Mouse (Mus musculus): ENCODE data around the gene Il22ra2. TPM values are rescaled to one million over a fixed set of nuclear protein-coding genes. Genes with fewer than 3 reads are reported as not detected.

Gene Il22ra2
- polyA plus RNA-seq (2016; fragmentation: Nextera tagmentation; extraction: Ambion mirVana) = not detected in 2 replicates

DNA sequence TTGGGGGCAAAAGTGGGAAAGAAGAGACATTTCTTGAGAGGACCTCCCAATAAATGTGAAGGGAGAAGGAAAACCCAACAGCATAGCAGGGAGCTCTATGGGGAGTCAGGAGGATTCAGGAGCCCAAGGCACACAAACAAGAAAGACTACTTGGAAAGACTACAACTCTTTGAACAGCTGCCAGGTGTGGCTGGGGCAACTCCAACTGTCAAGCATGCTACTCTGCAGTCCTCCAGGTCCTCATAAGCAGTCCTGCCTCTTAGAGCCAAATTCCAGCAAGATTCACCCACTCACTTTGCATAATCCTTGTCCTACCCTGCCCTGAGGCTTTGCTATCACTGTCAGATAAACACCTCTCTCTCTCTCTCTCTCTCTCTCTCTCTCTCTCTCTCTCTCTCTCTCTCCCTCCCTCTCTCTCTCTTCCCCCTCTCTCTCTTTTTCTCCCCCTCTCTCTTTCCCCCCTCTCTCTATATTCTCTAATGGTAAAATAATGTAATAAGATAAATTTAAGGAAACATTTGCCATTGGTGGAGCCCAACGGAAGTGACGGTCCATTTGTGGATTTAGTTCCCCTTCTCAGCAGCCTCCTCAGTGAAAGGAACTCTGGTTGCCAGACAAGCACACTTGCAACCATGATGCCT lies at the start of gene Il22ra2:
Il22ra2 (plus strand) TSS at position 591 of the 641 bp plus-strand sequence.
- no peak within 1 kb of the TSS for H3K9ac ChIP-seq
- no peaks in the 10 kb centered on the region for H3K36me3 ChIP-seq
- H3K27me3 ChIP-seq (replicated peaks) = no peaks in the 10 kb centered on the region
- no peak within 1 kb of the TSS for H3K4me3 ChIP-seq
- WGBS = 91% methylated on average over 2 of the region's 2 CpGs
- H3K4me1 ChIP-seq = no peaks in the 10 kb centered on the region
- H3K27ac ChIP-seq = no peak within 1 kb of the TSS
- no peaks in the 10 kb centered on the region for H3K9me3 ChIP-seq
- H3K4me2 ChIP-seq (replicated peaks) = no peak within 1 kb of the TSS
- ATAC-seq (ENCODE audit: low FRiP score, low read depth) = no peak

DNA sequence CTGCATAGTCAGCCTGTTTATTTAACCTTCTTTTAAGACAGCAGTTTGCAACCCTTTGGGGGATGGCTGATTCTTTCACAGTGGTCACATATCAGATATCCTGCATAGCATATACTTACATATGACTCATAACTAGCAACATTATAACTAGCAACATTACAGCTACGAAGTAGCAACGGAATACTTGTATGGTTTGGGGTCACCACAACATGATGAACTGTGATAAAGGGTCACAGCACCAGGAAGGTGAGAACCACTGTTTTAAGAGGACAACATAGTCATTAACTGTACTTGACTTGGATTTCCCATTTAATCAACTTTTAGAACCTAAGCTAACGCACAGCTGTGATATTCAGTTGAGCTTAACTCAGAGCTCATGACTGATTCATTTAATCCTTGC lies 44.2 kb upstream of the Il22ra2 start:
- Histone ChIP-seq H3K4me3 (no peak overlapping the region), H3K9me3 (no peaks in the 10 kb centered on the region), H3K9ac (no peak overlapping the region), H3K36me3 (no peaks in the 10 kb centered on the region), H3K27ac (no peak overlapping the region), H3K4me2 (replicated peaks) (no peak overlapping the region), H3K27me3 (replicated peaks) (no peaks in the 10 kb centered on the region), H3K4me1 (no peaks in the 10 kb centered on the region)
- 95% methylated on average over 3 of the region's 3 CpGs for WGBS
- ATAC-seq (ENCODE audit: low FRiP score, low read depth) = no peak

DNA sequence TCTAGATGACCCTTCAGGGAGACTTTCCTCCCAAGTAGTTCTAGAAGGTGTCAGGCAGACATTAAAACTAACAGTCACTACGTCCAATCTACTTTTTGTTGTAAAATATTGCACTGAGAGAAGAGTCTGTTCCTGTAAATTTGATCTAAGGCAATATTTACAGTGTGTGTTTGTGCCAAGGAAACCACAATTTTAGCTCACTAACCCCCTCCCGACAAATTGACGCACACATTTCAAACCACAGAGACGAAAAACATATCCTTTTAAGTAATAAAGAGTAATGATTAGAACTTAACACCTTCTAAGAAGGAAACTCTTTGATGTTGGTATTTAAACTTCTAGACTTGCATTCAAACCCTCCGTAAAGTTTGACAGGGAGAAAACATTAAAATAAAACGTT lies 43.8 kb upstream of the Il22ra2 start:
- Histone ChIP-seq H3K4me2 (replicated peaks) (no peak overlapping the region), H3K36me3 (no peaks in the 10 kb centered on the region), H3K27ac (no peak overlapping the region), H3K4me1 (no peaks in the 10 kb centered on the region), H3K9me3 (no peaks in the 10 kb centered on the region), H3K27me3 (replicated peaks) (no peaks in the 10 kb centered on the region), H3K9ac (no peak overlapping the region), H3K4me3 (no peak overlapping the region)
- WGBS = 86% methylated on average over 6 of the region's 6 CpGs
- ATAC-seq (ENCODE audit: low FRiP score, low read depth) = no peak

DNA sequence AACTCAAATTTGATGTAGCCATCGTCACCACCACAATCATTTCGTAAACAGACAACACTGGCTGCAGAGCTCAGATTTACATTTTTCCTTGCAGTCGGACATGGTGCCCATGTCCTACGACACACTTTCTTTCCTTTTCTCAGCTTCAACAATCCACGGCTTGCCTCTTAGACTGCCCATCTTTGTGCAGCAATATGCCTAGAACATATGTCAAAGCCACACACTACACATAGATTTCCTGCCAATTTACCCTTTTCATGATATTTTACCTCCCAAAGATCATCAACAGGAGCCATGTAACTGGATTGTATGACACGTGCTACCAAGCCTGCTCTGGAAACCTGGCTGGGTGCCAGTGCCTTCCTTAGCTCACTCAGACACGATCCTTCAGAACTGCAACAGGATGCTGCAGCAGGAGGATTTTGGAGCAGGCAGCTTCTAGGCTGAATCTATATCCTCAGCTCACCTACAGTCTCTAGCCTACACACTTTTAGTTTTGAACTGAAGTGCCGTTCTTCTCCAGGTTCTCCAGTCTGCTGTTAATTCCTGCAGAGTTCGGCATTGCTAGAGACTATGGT lies 43.3 kb upstream of the Il22ra2 start:
- Histone ChIP-seq H3K4me3 (no peak overlapping the region), H3K9me3 (no peaks in the 10 kb centered on the region), H3K27me3 (replicated peaks) (no peaks in the 10 kb centered on the region), H3K36me3 (no peaks in the 10 kb centered on the region), H3K4me1 (no peaks in the 10 kb centered on the region), H3K9ac (no peak overlapping the region), H3K4me2 (replicated peaks) (no peak overlapping the region), H3K27ac (no peak overlapping the region)
- no peak for ATAC-seq (ENCODE audit: low FRiP score, low read depth)
- 78% methylated on average over 9 of the region's 9 CpGs for WGBS

DNA sequence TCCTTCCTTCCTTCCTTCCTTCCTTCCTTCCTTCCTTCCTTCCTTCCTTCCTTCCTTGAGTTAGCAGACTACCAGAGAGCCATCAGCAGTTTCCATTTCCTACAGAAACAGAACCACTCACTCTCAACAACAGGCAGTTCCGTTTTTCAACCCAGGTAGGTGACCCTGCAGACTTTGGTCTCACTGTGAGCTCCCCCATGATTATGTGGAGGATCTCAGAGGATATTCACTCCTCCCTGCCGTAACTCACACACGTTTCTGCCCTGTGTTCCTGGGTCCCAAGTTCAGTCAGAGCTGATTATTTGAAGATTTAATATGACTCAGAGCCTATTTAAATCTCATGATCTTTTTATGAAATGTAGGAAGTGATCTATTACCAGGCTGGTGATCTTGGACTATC lies 41.1 kb upstream of the Il22ra2 start:
- H3K27ac ChIP-seq = no peak overlapping the region
- no peak overlapping the region for H3K9ac ChIP-seq
- H3K27me3 ChIP-seq (replicated peaks) = no peaks in the 10 kb centered on the region
- H3K4me1 ChIP-seq = no peaks in the 10 kb centered on the region
- 64% methylated on average over 3 of the region's 3 CpGs for WGBS
- no peaks in the 10 kb centered on the region for H3K9me3 ChIP-seq
- H3K36me3 ChIP-seq = no peaks in the 10 kb centered on the region
- ATAC-seq (ENCODE audit: low FRiP score, low read depth) = no peak
- no peak overlapping the region for H3K4me2 ChIP-seq (replicated peaks)
- H3K4me3 ChIP-seq = no peak overlapping the region

DNA sequence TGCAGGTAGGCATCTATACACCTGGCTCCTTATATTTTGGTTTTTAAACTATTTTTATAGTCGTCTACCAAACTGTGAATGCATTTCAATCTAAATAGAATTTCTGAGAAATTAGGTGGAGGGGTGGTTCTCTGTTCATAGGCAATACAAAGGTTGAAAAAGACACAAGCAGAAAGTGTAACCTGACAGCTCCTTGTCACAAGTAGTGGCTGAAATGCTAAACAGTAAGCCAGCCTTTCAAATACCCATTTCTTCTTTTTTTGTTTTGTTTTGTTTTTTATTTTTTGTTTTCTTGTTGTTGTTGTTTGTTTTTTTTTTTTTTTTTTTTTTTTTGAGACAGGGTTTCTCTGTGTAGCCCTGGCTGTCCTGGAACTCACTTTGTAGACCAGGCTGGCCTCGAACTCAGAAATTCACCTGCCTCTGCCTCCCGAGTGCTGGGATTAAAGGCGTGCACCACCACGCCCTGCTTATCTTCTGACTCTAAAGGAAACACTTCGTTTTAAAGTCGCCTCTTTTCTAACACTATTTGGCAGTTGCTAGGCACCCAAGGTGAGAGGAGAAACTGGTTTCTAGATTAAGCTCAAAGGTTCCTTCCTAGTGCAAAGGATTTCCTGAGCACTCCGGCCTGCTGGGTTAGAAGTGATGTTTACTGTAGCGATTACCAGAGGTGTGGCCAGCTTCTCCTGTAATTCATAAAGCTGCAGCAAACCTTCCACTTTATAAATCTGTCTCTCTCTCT lies 39.8 kb upstream of the Il22ra2 start:
- no peak overlapping the region for H3K27ac ChIP-seq
- no peak overlapping the region for H3K4me3 ChIP-seq
- no peak overlapping the region for H3K9ac ChIP-seq
- no peaks in the 10 kb centered on the region for H3K9me3 ChIP-seq
- no peaks in the 10 kb centered on the region for H3K36me3 ChIP-seq
- no peak for ATAC-seq (ENCODE audit: low FRiP score, low read depth)
- no peak overlapping the region for H3K4me2 ChIP-seq (replicated peaks)
- H3K4me1 ChIP-seq = no peaks in the 10 kb centered on the region
- WGBS = 83% methylated on average over 9 of the region's 9 CpGs
- no peaks in the 10 kb centered on the region for H3K27me3 ChIP-seq (replicated peaks)

DNA sequence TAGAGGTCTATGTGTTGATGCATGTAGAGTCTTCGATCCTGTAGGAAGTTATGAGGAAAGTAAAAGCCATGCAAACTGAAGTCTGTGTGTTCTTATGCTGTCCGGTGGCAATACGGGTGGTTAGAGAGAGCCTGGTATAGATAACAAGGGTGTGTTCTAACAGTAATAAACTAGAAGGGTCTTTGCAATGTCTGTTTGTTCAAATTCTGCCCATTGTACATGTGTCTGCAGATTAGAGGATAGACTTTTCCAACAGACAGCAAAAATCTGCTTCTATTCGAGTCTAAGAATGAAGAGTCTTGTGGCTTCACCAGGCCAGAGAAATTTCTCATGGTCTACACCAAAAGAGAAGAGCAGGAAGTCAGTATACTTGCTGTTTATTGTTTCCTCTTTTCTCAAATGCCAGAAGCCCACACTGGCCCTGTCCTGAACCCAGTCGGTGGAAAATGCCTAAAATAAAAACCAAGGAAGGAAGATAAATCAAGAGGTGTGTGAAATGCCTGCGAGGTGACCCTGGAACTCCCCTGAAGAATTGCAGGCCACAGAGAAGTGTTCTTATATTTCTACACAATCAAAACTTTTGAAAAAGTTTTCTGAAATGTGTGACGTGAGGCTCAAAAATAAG lies 38.9 kb upstream of the Il22ra2 start:
- 78% methylated on average over 7 of the region's 7 CpGs for WGBS
- ATAC-seq (ENCODE audit: low FRiP score, low read depth) = no peak

DNA sequence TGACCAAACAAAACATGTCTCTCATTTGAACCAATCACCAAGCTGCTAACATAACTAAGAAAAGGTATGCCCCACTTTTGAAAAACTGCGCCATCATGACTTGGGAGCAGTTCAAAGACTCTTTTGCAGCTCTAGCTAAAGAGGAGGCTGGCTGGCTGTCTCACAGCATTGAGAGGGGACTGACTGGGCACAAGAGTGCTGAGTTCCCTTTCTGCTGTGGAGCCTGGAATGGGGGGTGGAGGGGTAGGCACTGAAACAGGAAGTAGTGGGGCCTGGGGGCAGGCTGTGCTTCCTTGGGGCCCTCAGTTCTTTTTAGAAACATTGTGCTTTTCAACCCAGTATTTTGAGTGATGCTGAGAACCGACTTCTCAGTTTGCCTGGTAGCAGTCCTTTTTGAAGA lies 37.7 kb upstream of the Il22ra2 start:
- 82% methylated on average over 2 of the region's 2 CpGs for whole genome bisulfite sequencing
- Histone ChIP-seq H3K27me3 (replicated peaks) (no peaks in the 10 kb centered on the region), H3K4me1 (no peaks in the 10 kb centered on the region), H3K4me2 (replicated peaks) (no peak overlapping the region), H3K9ac (no peak overlapping the region), H3K36me3 (no peaks in the 10 kb centered on the region), H3K4me3 (no peak overlapping the region), H3K27ac (no peak overlapping the region), H3K9me3 (no peaks in the 10 kb centered on the region)
- ATAC-seq (ENCODE audit: low FRiP score, low read depth) = no peak

More for the DNA sequence above, 38.9 kb upstream of the Il22ra2 start:
- Histone ChIP-seq H3K9ac (no peak overlapping the region), H3K4me1 (no peaks in the 10 kb centered on the region), H3K9me3 (no peaks in the 10 kb centered on the region), H3K4me2 (replicated peaks) (no peak overlapping the region), H3K27ac (no peak overlapping the region), H3K36me3 (no peaks in the 10 kb centered on the region), H3K27me3 (replicated peaks) (no peaks in the 10 kb centered on the region), H3K4me3 (no peak overlapping the region)

DNA sequence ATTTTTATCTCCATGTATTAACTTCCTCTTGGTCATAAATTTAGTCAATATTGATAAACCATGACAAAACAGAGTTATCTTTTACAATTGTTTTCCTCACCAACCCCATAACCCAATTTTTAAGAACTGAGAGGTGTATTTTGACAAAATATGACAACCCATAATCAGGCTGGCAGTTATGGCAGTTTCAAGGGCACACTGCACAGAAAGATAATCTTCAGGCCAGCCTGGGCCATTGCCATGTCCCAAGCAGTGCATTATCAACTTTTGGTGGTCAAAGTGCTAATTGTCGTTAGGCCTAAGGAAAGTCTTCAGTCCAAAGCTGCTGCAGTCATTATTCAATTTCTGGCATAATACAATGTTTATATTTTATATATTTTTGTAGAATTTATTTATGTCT lies 37.0 kb upstream of the Il22ra2 start:
- 98% methylated on average over 1 of the region's 1 CpGs for WGBS
- no peaks in the 10 kb centered on the region for H3K9me3 ChIP-seq
- H3K36me3 ChIP-seq = no peaks in the 10 kb centered on the region
- H3K27me3 ChIP-seq (replicated peaks) = no peaks in the 10 kb centered on the region
- no peak overlapping the region for H3K4me3 ChIP-seq
- H3K9ac ChIP-seq = no peak overlapping the region
- no peak overlapping the region for H3K27ac ChIP-seq
- H3K4me1 ChIP-seq = no peaks in the 10 kb centered on the region
- no peak for ATAC-seq (ENCODE audit: low FRiP score, low read depth)
- H3K4me2 ChIP-seq (replicated peaks) = no peak overlapping the region

DNA sequence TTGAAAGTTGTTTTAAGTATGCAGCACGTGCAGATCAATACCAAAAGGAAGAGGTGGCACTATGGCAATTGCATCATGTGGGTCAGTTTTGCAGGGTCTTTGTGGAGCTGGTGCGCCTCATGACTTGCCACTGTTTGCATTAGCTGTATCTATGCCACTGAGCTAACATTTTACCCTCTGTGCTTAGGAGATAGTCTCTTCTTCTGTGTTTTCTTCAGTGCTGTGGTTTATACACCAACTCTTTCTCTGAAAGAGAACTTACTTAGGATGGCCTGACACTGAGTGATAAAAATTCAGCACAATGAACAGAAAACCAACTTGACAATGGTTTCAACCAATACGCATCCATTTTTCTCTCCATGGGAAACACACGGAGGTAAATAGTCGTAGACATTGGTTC lies 35.9 kb upstream of the Il22ra2 start:
- Histone ChIP-seq H3K27me3 (replicated peaks) (no peaks in the 10 kb centered on the region), H3K36me3 (no peaks in the 10 kb centered on the region)
- WGBS = 90% methylated on average over 5 of the region's 5 CpGs

DNA sequence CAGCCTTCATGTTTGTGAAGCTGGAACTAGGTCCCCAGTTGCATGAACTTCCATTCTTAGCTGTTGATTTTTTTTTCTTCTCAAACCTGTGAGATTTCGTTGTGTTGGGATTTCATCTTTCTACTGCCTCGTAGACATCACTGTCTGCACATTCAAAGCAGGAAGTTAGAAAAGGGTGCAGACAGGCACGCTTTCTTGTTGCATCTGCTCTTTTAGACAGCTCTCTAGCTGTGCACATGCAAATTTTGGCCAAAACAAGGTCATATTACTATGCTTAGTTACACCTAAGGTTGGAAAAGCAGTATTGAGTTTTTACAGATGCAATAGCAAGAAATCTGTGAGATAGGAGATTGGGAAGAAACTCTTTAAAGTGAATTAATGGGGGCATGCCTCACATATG lies 34.5 kb upstream of the Il22ra2 start:
- no peak overlapping the region for H3K27ac ChIP-seq
- no peaks in the 10 kb centered on the region for H3K27me3 ChIP-seq (replicated peaks)
- ATAC-seq (ENCODE audit: low FRiP score, low read depth) = no peak
- no peaks in the 10 kb centered on the region for H3K9me3 ChIP-seq
- no peaks in the 10 kb centered on the region for H3K4me1 ChIP-seq
- no peak overlapping the region for H3K4me3 ChIP-seq
- no peak overlapping the region for H3K9ac ChIP-seq
- WGBS = 85% methylated on average over 3 of the region's 3 CpGs
- H3K4me2 ChIP-seq (replicated peaks) = no peak overlapping the region
- no peaks in the 10 kb centered on the region for H3K36me3 ChIP-seq

More for the DNA sequence above, 35.9 kb upstream of the Il22ra2 start:
- Histone ChIP-seq H3K4me1 (no peaks in the 10 kb centered on the region), H3K4me2 (replicated peaks) (no peak overlapping the region), H3K27ac (no peak overlapping the region), H3K9me3 (no peaks in the 10 kb centered on the region), H3K9ac (no peak overlapping the region), H3K4me3 (no peak overlapping the region)
- no peak for ATAC-seq (ENCODE audit: low FRiP score, low read depth)

DNA sequence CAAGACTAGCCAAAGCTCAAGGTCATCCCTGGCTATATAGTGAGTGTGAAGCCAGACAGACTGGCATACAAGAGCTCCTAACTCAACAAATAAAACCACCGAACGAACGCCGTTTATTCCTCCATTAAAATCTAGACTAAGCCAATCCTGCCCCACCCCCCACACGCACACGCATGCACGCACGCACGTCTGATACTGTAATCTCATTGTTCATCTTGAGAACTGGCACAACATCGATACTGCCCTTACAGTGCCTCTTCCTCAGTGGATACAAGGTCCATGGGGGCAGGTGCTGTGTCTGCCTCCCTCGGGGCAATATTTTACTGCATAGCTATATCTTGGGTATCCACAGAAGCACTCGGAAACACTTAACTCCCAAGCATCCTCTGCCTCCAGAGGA lies 32.2 kb upstream of the Il22ra2 start:
- H3K9ac ChIP-seq = no peak overlapping the region
- H3K4me3 ChIP-seq = no peak overlapping the region
- WGBS = 85% methylated on average over 12 of the region's 12 CpGs
- no peak for ATAC-seq (ENCODE audit: low FRiP score, low read depth)
- no peaks in the 10 kb centered on the region for H3K9me3 ChIP-seq
- no peak overlapping the region for H3K27ac ChIP-seq
- H3K4me1 ChIP-seq = no peaks in the 10 kb centered on the region
- no peaks in the 10 kb centered on the region for H3K36me3 ChIP-seq
- no peaks in the 10 kb centered on the region for H3K27me3 ChIP-seq (replicated peaks)
- no peak overlapping the region for H3K4me2 ChIP-seq (replicated peaks)
